8 mouse cellular contexts compared by ENCODE assay signal in genomic region chr15:79162822-79163221, GRCm38 (mm10). TPM values are rescaled to one million over a fixed set of nuclear protein-coding genes. Genes with fewer than 3 reads are reported as not detected.
DNase-seq lines count a peak whose midpoint lies in the region; ATAC-seq and TF ChIP-seq lines count a peak whose summit lies in the region.

No protein-coding gene starts in this region.

- ATAC-seq in liver, postnatal 0 days: no peak
- ATAC-seq in liver, embryonic 11.5 days (replicated peaks; ENCODE audit: low FRiP score): no peak
- ATAC-seq in hindbrain, embryonic 13.5 days (ENCODE audit: low FRiP score): no peak

- no peak overlapping the region for H3K27ac ChIP-seq in liver, postnatal 0 days (ENCODE audit: low read depth)
- H3K27ac ChIP-seq in liver, embryonic 11.5 days (ENCODE audit: low read depth, low read length): no peak overlapping the region
- no peak overlapping the region for H3K27ac ChIP-seq in hindbrain, embryonic 13.5 days
- no peak overlapping the region for H3K27ac ChIP-seq in olfactory bulb, adult 2 months (ENCODE audit: insufficient read depth, low read depth, low read length)

- no peak for TF ChIP-seq EP300 in liver, postnatal 0 days (IDR thresholded peaks at IDR 0.05; ENCODE audit: low read depth)

- no peak for TF ChIP-seq POLR2A in olfactory bulb, adult 2 months (IDR thresholded peaks at IDR 0.05; ENCODE audit: insufficient read depth, low read depth, low read length)

- WGBS in liver, postnatal 0 days (ENCODE audit: insufficient replicate concordance): 47% methylated on average over 14 of the region's 14 CpGs
- WGBS in liver, embryonic 11.5 days: 33% methylated on average over 14 of the region's 14 CpGs
- WGBS in hindbrain, embryonic 13.5 days: 43% methylated on average over 14 of the region's 14 CpGs
- WGBS in olfactory bulb, adult 2 months: 46% methylated on average over 14 of the region's 14 CpGs

- DNase-seq in cerebellum, postnatal 10 days: peak; percentile 29 to 37
- no peak for DNase-seq in cerebellum, adult 9-11 months
- DNase-seq in liver, postnatal 0 days: no peak
- no peak for DNase-seq in liver, embryonic 11.5 days (ENCODE audit: low spot score)
- no peak for DNase-seq in adrenal gland, postnatal 14 days
- DNase-seq in spleen, adult 18-20 months: no peak

- no peak overlapping the region for H3K4me3 ChIP-seq in liver, postnatal 0 days (ENCODE audit: low read depth, low read length)
- no peak overlapping the region for H3K4me3 ChIP-seq in liver, embryonic 11.5 days (ENCODE audit: low read depth, low read length)
- H3K4me3 ChIP-seq in hindbrain, embryonic 13.5 days: peak overlapping the region; percentile 27
- H3K4me3 ChIP-seq in olfactory bulb, adult 2 months (ENCODE audit: insufficient read depth, low read depth, low read length): peak overlapping the region; percentile 15

- no peaks in the 10 kb centered on the region for H3K9me3 ChIP-seq in liver, postnatal 0 days (ENCODE audit: low read length)
- no peaks in the 10 kb centered on the region for H3K9me3 ChIP-seq in liver, embryonic 11.5 days (ENCODE audit: control insufficient read depth, low read length)
- H3K9me3 ChIP-seq in hindbrain, embryonic 13.5 days: no peaks in the 10 kb centered on the region

- no peak overlapping the region for H3K9ac ChIP-seq in liver, postnatal 0 days (replicated peaks)
- H3K9ac ChIP-seq in liver, embryonic 11.5 days (ENCODE audit: low read depth, low read length): no peak overlapping the region
- H3K9ac ChIP-seq in hindbrain, embryonic 13.5 days: peak overlapping the region; percentile 49; the same call in 1 of the 2 replicates

- H3K36me3 ChIP-seq in liver, postnatal 0 days (replicated peaks; ENCODE audit: insufficient read depth, low read length): no peaks in the 10 kb centered on the region
- H3K36me3 ChIP-seq in liver, embryonic 11.5 days (ENCODE audit: control insufficient read depth, insufficient read depth, low read length): no peaks in the 10 kb centered on the region
- H3K36me3 ChIP-seq in hindbrain, embryonic 13.5 days: no peaks in the 10 kb centered on the region

- peaks cover 45% of the 10 kb centered on the region for H3K27me3 ChIP-seq in liver, postnatal 0 days (ENCODE audit: insufficient read depth, low read length)
- peaks cover 75% of the 10 kb centered on the region for H3K27me3 ChIP-seq in liver, embryonic 11.5 days (replicated peaks; ENCODE audit: control insufficient read depth, insufficient read depth, low read length)
- H3K27me3 ChIP-seq in hindbrain, embryonic 13.5 days: peaks cover 67% of the 10 kb centered on the region

- peak; percentile 29 for TF ChIP-seq CTCF in liver, postnatal 0 days (IDR thresholded peaks at IDR 0.05; ENCODE audit: low read depth)
- peak; percentile 23; the same call in 1 of the 2 replicates for TF ChIP-seq CTCF in olfactory bulb, adult 2 months (IDR thresholded peaks at IDR 0.05; ENCODE audit: insufficient read depth, low read depth, low read length)

- no peak overlapping the region for H3K4me2 ChIP-seq in liver, postnatal 0 days (ENCODE audit: low read depth, low read length)
- H3K4me2 ChIP-seq in liver, embryonic 11.5 days: no peak overlapping the region
- no peak overlapping the region for H3K4me2 ChIP-seq in hindbrain, embryonic 13.5 days

- H3K4me1 ChIP-seq in liver, postnatal 0 days (ENCODE audit: insufficient read depth): no peaks in the 10 kb centered on the region; the same call in 1 of the 2 replicates
- H3K4me1 ChIP-seq in liver, embryonic 11.5 days (replicated peaks; ENCODE audit: control insufficient read depth, insufficient read depth, low read length): peaks cover 2% of the 10 kb centered on the region; the same call in 1 of the 2 replicates
- peaks cover 31% of the 10 kb centered on the region for H3K4me1 ChIP-seq in hindbrain, embryonic 13.5 days (replicated peaks)
- no peaks in the 10 kb centered on the region for H3K4me1 ChIP-seq in olfactory bulb, adult 2 months (ENCODE audit: control insufficient read depth, insufficient read depth, low read length)

RNA-seq across cellular contexts. Expression of gene Sox10, which starts 2.2 kb away (rescaled TPM):
- 0.07 and 0.08 TPM in 2 replicates for polyA plus RNA-seq in liver, postnatal 0 days (2015; fragmentation: Nextera tagmentation; extraction: Ambion mirVana)
- 0.81 and 0.84 TPM in 2 replicates for polyA plus RNA-seq in liver, embryonic 11.5 days (2014; fragmentation: Nextera tagmentation; extraction: Ambion mirVana)
- polyA plus RNA-seq in hindbrain, embryonic 13.5 days (2015; fragmentation: Nextera tagmentation; extraction: Ambion mirVana): 6.6 and 8.1 TPM in 2 replicates
- polyA plus RNA-seq in olfactory bulb, adult 2 months (2012; ENCODE audit: insufficient read depth, insufficient read length, low replicate concordance, missing spikeins): not detected in 2 replicates
- 2.3 and 3.3 TPM in 2 replicates for total RNA-seq in adrenal gland, postnatal 14 days (2021)

RNA-seq across cellular contexts. Expression of gene 1700088E04Rik, which starts 21.8 kb away (rescaled TPM):
- 0.72 and 1.2 TPM in 2 replicates for polyA plus RNA-seq in liver, postnatal 0 days (2015; fragmentation: Nextera tagmentation; extraction: Ambion mirVana)
- polyA plus RNA-seq in liver, embryonic 11.5 days (2014; fragmentation: Nextera tagmentation; extraction: Ambion mirVana): 1.8 and 2.2 TPM in 2 replicates
- 15.3 and 22.1 TPM in 2 replicates for polyA plus RNA-seq in hindbrain, embryonic 13.5 days (2015; fragmentation: Nextera tagmentation; extraction: Ambion mirVana)
- not detected in 2 replicates for polyA plus RNA-seq in olfactory bulb, adult 2 months (2012; ENCODE audit: insufficient read depth, insufficient read length, low replicate concordance, missing spikeins)
- 4.4 and 4.7 TPM in 2 replicates for total RNA-seq in adrenal gland, postnatal 14 days (2021)

RNA-seq across cellular contexts. Expression of gene Polr2f, which starts 22.0 kb away (rescaled TPM):
- 129 and 130 TPM in 2 replicates for polyA plus RNA-seq in liver, postnatal 0 days (2015; fragmentation: Nextera tagmentation; extraction: Ambion mirVana)
- 432 and 463 TPM in 2 replicates for polyA plus RNA-seq in liver, embryonic 11.5 days (2014; fragmentation: Nextera tagmentation; extraction: Ambion mirVana)
- polyA plus RNA-seq in hindbrain, embryonic 13.5 days (2015; fragmentation: Nextera tagmentation; extraction: Ambion mirVana): 263 and 295 TPM in 2 replicates
- polyA plus RNA-seq in olfactory bulb, adult 2 months (2012; ENCODE audit: insufficient read depth, insufficient read length, low replicate concordance, missing spikeins): not detected in 2 replicates
- total RNA-seq in adrenal gland, postnatal 14 days (2021): 110 and 127 TPM in 2 replicates

RNA-seq across cellular contexts. Expression of gene Micall1, which starts 54.1 kb away (rescaled TPM):
- polyA plus RNA-seq in liver, postnatal 0 days (2015; fragmentation: Nextera tagmentation; extraction: Ambion mirVana): 0.92 and 1.3 TPM in 2 replicates
- polyA plus RNA-seq in liver, embryonic 11.5 days (2014; fragmentation: Nextera tagmentation; extraction: Ambion mirVana): 4.1 and 5.7 TPM in 2 replicates
- 8.7 and 10.3 TPM in 2 replicates for polyA plus RNA-seq in hindbrain, embryonic 13.5 days (2015; fragmentation: Nextera tagmentation; extraction: Ambion mirVana)
- 70.4 TPM in 1 of 2 replicates, not detected in the other for polyA plus RNA-seq in olfactory bulb, adult 2 months (2012; ENCODE audit: insufficient read depth, insufficient read length, low replicate concordance, missing spikeins)
- total RNA-seq in adrenal gland, postnatal 14 days (2021): 34.3 and 41.0 TPM in 2 replicates

Comparison
In these comparisons a context has a peak if more than half of its experiments do, and no peak if none do; other contexts are left out.
1. DNase-seq: peak in cerebellum, postnatal 10 days (2 of 2); none in cerebellum, adult 9-11 months (single experiment), liver, postnatal 0 days (single experiment), liver, embryonic 11.5 days (single experiment), adrenal gland, postnatal 14 days (single experiment) and spleen, adult 18-20 months (0 of 2).
2. H3K4me3 ChIP-seq: peak in hindbrain, embryonic 13.5 days (single experiment) and olfactory bulb, adult 2 months (single experiment); none in liver, postnatal 0 days (single experiment) and liver, embryonic 11.5 days (single experiment).
3. RNA of gene Polr2f, which starts 22.0 kb away (polyA plus RNA-seq): 432 to 463 TPM in liver, embryonic 11.5 days, 263 to 295 TPM in hindbrain, embryonic 13.5 days and 129 to 130 TPM in liver, postnatal 0 days; not detected in olfactory bulb, adult 2 months; every median in the first group is over 100 times any median in the second.